Mouse (Mus musculus): ENCODE measurements around the gene Vip.

The Vip gene

GRCm38 (mm10) chr10:5639112-5639511, at the start of gene Vip:
Gene Vip (plus strand): TSS chr10:5639218.
- peak; percentile 40 for DNase-seq (ENCODE audit: low read depth, low spot score)

GRCm38 (mm10) chr10:5591061-5591460, 48.0 kb upstream of the Vip start:
- DNase-seq (ENCODE audit: low read depth, low spot score), result no peak

- DNase-seq (ENCODE audit: low read depth, low spot score), result no peak
Measured at GRCm38 (mm10) chr10:5591996-5592395, 47.0 kb upstream of the Vip start.

GRCm38 (mm10) chr10:5593464-5593863, 45.6 kb upstream of the Vip start, which contains the start of gene Myct1:
Gene Myct1 (plus strand): TSS chr10:5593775.
- DNase-seq (ENCODE audit: low read depth, low spot score), result no peak

GRCm38 (mm10) chr10:5594457-5594856, 44.6 kb upstream of the Vip start:
- no peak for DNase-seq (ENCODE audit: low read depth, low spot score)

- no peak for DNase-seq (ENCODE audit: low read depth, low spot score)
Measured at GRCm38 (mm10) chr10:5596559-5596958, 42.5 kb upstream of the Vip start.

GRCm38 (mm10) chr10:5600123-5600522, 38.9 kb upstream of the Vip start:
- DNase-seq (ENCODE audit: low read depth, low spot score), result peak; percentile 66

- DNase-seq (ENCODE audit: low read depth, low spot score), result no peak
Measured at GRCm38 (mm10) chr10:5603512-5603911, 35.5 kb upstream of the Vip start.

GRCm38 (mm10) chr10:5604371-5604770, 34.6 kb upstream of the Vip start:
- DNase-seq (ENCODE audit: low read depth, low spot score), result no peak

- DNase-seq (ENCODE audit: low read depth, low spot score), result no peak
Measured at GRCm38 (mm10) chr10:5608874-5609273, 30.1 kb upstream of the Vip start.

- no peak for DNase-seq (ENCODE audit: low read depth, low spot score)
Measured at GRCm38 (mm10) chr10:5615186-5616040, 23.6 kb upstream of the Vip start.

GRCm38 (mm10) chr10:5626268-5626667, 12.8 kb upstream of the Vip start:
- DNase-seq (ENCODE audit: low read depth, low spot score), result no peak

GRCm38 (mm10) chr10:5633672-5634200, 5.3 kb upstream of the Vip start:
- no peak for DNase-seq (ENCODE audit: low read depth, low spot score)

GRCm38 (mm10) chr10:5634336-5634735, 4.7 kb upstream of the Vip start:
- DNase-seq (ENCODE audit: low read depth, low spot score), result peak; percentile 38

GRCm38 (mm10) chr10:5637322-5637721, 1.7 kb upstream of the Vip start:
- DNase-seq (ENCODE audit: low read depth, low spot score), result no peak

- no peak for DNase-seq (ENCODE audit: low read depth, low spot score)
Measured at GRCm38 (mm10) chr10:5681275-5681674, 42.3 kb downstream of the Vip start.

GRCm38 (mm10) chr10:5685608-5686007, 46.6 kb downstream of the Vip start:
- no peak for DNase-seq (ENCODE audit: low read depth, low spot score)

GRCm38 (mm10) chr10:5694351-5694750, 55.3 kb downstream of the Vip start:
- DNase-seq (ENCODE audit: low read depth, low spot score), result no peak
